Mouse (Mus musculus) monocyte, adult 5-6 weeks (primary cell): ENCODE data around the gene Gjd3. TPM values are rescaled to one million over a fixed set of nuclear protein-coding genes. Genes with fewer than 3 reads are reported as not detected.
"Not testable (repeated sequence)": the region's sequence is repeated elsewhere in the genome, so short reads cannot be mapped to it uniquely, and the experiment has no call there.

Source experiments
- ATAC-seq: fragments of 153-309, 156-312 bp; replicated peaks from 2 replicates; pipeline ENCODE4 v1.8.0; 2017; ENCODE audit warnings: mild to moderate bottlenecking; ENCODE audit not compliant: low TSS enrichment, insufficient number of reproducible peaks, severe bottlenecking, poor library complexity, low FRiP score
- total RNA-seq: library from RNA; stranded (forward); fragments of 200-1000, 200-491, 200-594 nt; gene quantifications from 3 replicates; pipeline ENCODE4 v1.2.3, GENCODE M21; 2017

The Gjd3 gene
- not detected in 3 replicates for total RNA-seq

GRCm38 (mm10) chr11:98982773-98983133, at the start of gene Gjd3:
Gjd3 (minus strand) TSS chr11:98983016.
- no peak for ATAC-seq

GRCm38 (mm10) chr11:99026899-99027440, 44.2 kb upstream of the Gjd3 start:
- ATAC-seq: no peak

- ATAC-seq: no peak
These were observed 43.1 kb upstream of the Gjd3 start for GRCm38 (mm10) chr11:99025878-99026277.

- no peak for ATAC-seq
These were observed 41.8 kb upstream of the Gjd3 start for GRCm38 (mm10) chr11:99024468-99025134.

GRCm38 (mm10) chr11:99023500-99024467, 41.0 kb upstream of the Gjd3 start, which contains the start of gene Top2a:
Top2a (minus strand) TSS chr11:99024189.
- ATAC-seq: peak; percentile 99

GRCm38 (mm10) chr11:99023094-99023493, 40.3 kb upstream of the Gjd3 start:
- no peak for ATAC-seq

- ATAC-seq: no peak
These were observed 39.6 kb upstream of the Gjd3 start for GRCm38 (mm10) chr11:99022384-99022933.

- no peak for ATAC-seq
These were observed 37.0 kb upstream of the Gjd3 start for GRCm38 (mm10) chr11:99019844-99020243.

GRCm38 (mm10) chr11:99013856-99014255, 31.0 kb upstream of the Gjd3 start:
- no peak for ATAC-seq

- no peak for ATAC-seq
These were observed 27.9 kb upstream of the Gjd3 start for GRCm38 (mm10) chr11:99010706-99011105.

GRCm38 (mm10) chr11:99010124-99010523, 27.3 kb upstream of the Gjd3 start:
- ATAC-seq: no peak

GRCm38 (mm10) chr11:99006788-99007187, 24.0 kb upstream of the Gjd3 start:
- ATAC-seq: no peak

GRCm38 (mm10) chr11:98999243-98999642, 16.4 kb upstream of the Gjd3 start:
- ATAC-seq: no peak

- no peak for ATAC-seq
These were observed 16.0 kb upstream of the Gjd3 start for GRCm38 (mm10) chr11:98998776-98999175.

GRCm38 (mm10) chr11:98997659-98998058, 14.8 kb upstream of the Gjd3 start:
- no peak for ATAC-seq

- ATAC-seq: no peak
These were observed 13.2 kb upstream of the Gjd3 start for GRCm38 (mm10) chr11:98995987-98996386.

GRCm38 (mm10) chr11:98990866-98991265, 8.1 kb upstream of the Gjd3 start:
- ATAC-seq: no peak

GRCm38 (mm10) chr11:98988260-98988659, 5.4 kb upstream of the Gjd3 start:
- not testable (repeated sequence) for ATAC-seq

- ATAC-seq: no peak
These were observed 2.7 kb upstream of the Gjd3 start for GRCm38 (mm10) chr11:98985542-98985941.
